Mouse (Mus musculus): ENCODE measurements around the gene Uso1. TPM values are rescaled to one million over a fixed set of nuclear protein-coding genes. Genes with fewer than 3 reads are reported as not detected.

Gene Uso1
- polyA plus RNA-seq, 1 experiment from 2014 or later: 38.4 TPM

- no peaks in the 10 kb centered on the region for H3K9me3 ChIP-seq (replicated peaks; ENCODE audit: control insufficient read depth, low read length, poor library complexity, severe bottlenecking)
- H3K27me3 ChIP-seq (ENCODE audit: control insufficient read depth, insufficient read depth, low read depth, low read length): no peaks in the 10 kb centered on the region
- no peaks in the 10 kb centered on the region for H3K4me1 ChIP-seq (ENCODE audit: control insufficient read depth, insufficient read depth, low read length)
- H3K4me2 ChIP-seq (ENCODE audit: low read length): no peak overlapping the region
- no peak for ATAC-seq
- no peak overlapping the region for H3K9ac ChIP-seq (ENCODE audit: low read depth, low read length)
- no peak overlapping the region for H3K4me3 ChIP-seq (ENCODE audit: low read depth, low read length)
- H3K36me3 ChIP-seq (ENCODE audit: control insufficient read depth, insufficient read depth, low read length): no peaks in the 10 kb centered on the region
- H3K27ac ChIP-seq (ENCODE audit: low read length): no peak overlapping the region
- 75% methylated on average over 5 of the region's 5 CpGs for WGBS
Measured at GRCm38 (mm10) chr5:92234939-92235557, 97.3 kb downstream of the Uso1 start.

- peak; percentile 87 for ATAC-seq
- Histone ChIP-seq H3K27ac (ENCODE audit: low read length) (no peak overlapping the region), H3K4me2 (ENCODE audit: low read length) (peak overlapping the region; percentile 36), H3K9ac (ENCODE audit: low read depth, low read length) (peak overlapping the region; percentile 21; the same call in 1 of the 2 replicates), H3K36me3 (ENCODE audit: control insufficient read depth, insufficient read depth, low read length) (no peaks in the 10 kb centered on the region), H3K4me1 (ENCODE audit: control insufficient read depth, insufficient read depth, low read length) (no peaks in the 10 kb centered on the region), H3K27me3 (ENCODE audit: control insufficient read depth, insufficient read depth, low read depth, low read length) (no peaks in the 10 kb centered on the region), H3K4me3 (ENCODE audit: low read depth, low read length) (no peak overlapping the region), H3K9me3 (replicated peaks; ENCODE audit: control insufficient read depth, low read length, poor library complexity, severe bottlenecking) (no peaks in the 10 kb centered on the region)
- 43% methylated on average over 29 of the region's 29 CpGs for WGBS
Measured at GRCm38 (mm10) chr5:92239333-92240232, 101.8 kb downstream of the Uso1 start.

DNA sequence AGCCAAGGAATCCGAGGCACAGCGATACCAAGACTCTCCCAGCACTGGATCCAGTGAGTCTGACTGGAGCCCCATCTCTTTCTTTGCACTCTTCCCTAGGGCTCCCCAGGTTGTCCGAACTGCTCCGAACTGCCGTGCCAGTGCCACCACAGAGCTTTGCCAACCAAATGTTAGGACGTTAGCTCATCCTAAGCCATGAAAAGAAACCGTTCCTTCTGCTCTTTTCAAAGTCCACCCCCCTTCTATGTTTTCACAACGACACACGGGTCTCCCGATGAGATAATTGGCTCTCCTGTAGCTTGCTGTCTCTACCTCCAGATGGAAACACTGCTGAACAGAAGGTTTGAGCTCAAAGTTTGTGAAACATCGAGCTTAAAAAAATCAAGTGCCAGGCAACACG is 103.0 kb downstream of the Uso1 start:
- Histone ChIP-seq H3K4me1 (ENCODE audit: control insufficient read depth, insufficient read depth, low read length) (no peaks in the 10 kb centered on the region), H3K4me3 (ENCODE audit: low read depth, low read length) (no peak overlapping the region), H3K4me2 (ENCODE audit: low read length) (no peak overlapping the region), H3K27ac (ENCODE audit: low read length) (no peak overlapping the region), H3K36me3 (ENCODE audit: control insufficient read depth, insufficient read depth, low read length) (no peaks in the 10 kb centered on the region), H3K9me3 (replicated peaks; ENCODE audit: control insufficient read depth, low read length, poor library complexity, severe bottlenecking) (no peaks in the 10 kb centered on the region), H3K9ac (ENCODE audit: low read depth, low read length) (no peak overlapping the region), H3K27me3 (ENCODE audit: control insufficient read depth, insufficient read depth, low read depth, low read length) (no peaks in the 10 kb centered on the region)
- WGBS: 89% methylated on average over 12 of the region's 12 CpGs
- no peak for ATAC-seq

- Histone ChIP-seq H3K36me3 (ENCODE audit: control insufficient read depth, insufficient read depth, low read length) (no peaks in the 10 kb centered on the region), H3K27me3 (ENCODE audit: control insufficient read depth, insufficient read depth, low read depth, low read length) (no peaks in the 10 kb centered on the region), H3K4me1 (ENCODE audit: control insufficient read depth, insufficient read depth, low read length) (no peaks in the 10 kb centered on the region), H3K4me3 (ENCODE audit: low read depth, low read length) (no peak overlapping the region), H3K27ac (ENCODE audit: low read length) (no peak overlapping the region), H3K4me2 (ENCODE audit: low read length) (no peak overlapping the region), H3K9me3 (replicated peaks; ENCODE audit: control insufficient read depth, low read length, poor library complexity, severe bottlenecking) (0 out of 2 replicates have a peak, but pooled peaks cover 1% of the 10 kb centered on the region), H3K9ac (ENCODE audit: low read depth, low read length) (no peak overlapping the region)
- ATAC-seq: no peak
- WGBS: 96% methylated on average over 2 of the region's 2 CpGs
Measured at GRCm38 (mm10) chr5:92244900-92245299, 107.2 kb downstream of the Uso1 start.

DNA sequence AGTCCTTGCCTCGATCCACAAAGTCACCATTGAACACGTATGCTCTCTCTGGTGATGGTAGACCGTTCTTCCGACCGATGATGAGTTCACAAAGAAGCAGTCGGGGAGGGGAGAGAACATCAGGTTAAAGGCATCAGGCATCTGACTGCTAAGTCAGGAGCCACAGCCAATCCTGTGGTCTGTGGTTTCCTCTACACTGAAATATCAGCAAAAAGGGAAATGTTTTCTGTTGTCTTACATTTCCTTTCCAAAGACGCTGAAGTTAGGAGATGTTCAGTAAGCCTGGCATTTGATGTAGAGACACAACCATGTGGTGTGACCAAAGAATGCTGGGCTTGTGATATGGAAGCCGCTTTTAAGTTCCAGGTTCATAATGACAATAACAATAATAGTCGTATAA is 107.7 kb downstream of the Uso1 start:
- Histone ChIP-seq H3K4me1 (ENCODE audit: control insufficient read depth, insufficient read depth, low read length) (no peaks in the 10 kb centered on the region), H3K4me2 (ENCODE audit: low read length) (no peak overlapping the region), H3K4me3 (ENCODE audit: low read depth, low read length) (no peak overlapping the region), H3K9me3 (replicated peaks; ENCODE audit: control insufficient read depth, low read length, poor library complexity, severe bottlenecking) (0 out of 2 replicates have a peak, but pooled peaks cover 4% of the 10 kb centered on the region), H3K27me3 (ENCODE audit: control insufficient read depth, insufficient read depth, low read depth, low read length) (no peaks in the 10 kb centered on the region), H3K36me3 (ENCODE audit: control insufficient read depth, insufficient read depth, low read length) (no peaks in the 10 kb centered on the region), H3K27ac (ENCODE audit: low read length) (no peak overlapping the region), H3K9ac (ENCODE audit: low read depth, low read length) (no peak overlapping the region)
- 89% methylated on average over 9 of the region's 9 CpGs for WGBS
- no peak for ATAC-seq

DNA sequence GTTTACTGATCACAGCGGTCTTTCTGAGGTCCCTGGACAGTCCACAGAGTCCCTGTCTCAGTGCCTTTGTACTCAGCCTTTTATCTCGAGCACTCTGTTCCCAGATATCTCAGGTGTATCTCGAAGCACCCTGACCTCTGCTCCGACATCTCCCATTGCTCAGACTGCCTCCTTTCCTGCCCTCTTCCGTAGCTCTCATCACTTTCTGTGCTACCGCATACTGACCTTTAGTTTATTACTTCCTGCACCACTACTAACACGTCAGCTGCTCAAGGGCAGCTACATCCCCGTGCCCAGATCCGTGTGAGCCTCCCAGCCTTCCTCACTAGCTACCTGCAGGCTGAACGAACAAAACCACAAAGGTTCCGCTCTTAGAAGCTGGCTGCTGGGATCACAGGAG is 110.9 kb downstream of the Uso1 start:
- no peaks in the 10 kb centered on the region for H3K36me3 ChIP-seq (ENCODE audit: control insufficient read depth, insufficient read depth, low read length)
- no peak overlapping the region for H3K4me3 ChIP-seq (ENCODE audit: low read depth, low read length)
- WGBS: 88% methylated on average over 11 of the region's 11 CpGs
- H3K9ac ChIP-seq (ENCODE audit: low read depth, low read length): no peak overlapping the region
- 0 out of 2 replicates have a peak, but pooled peaks cover 4% of the 10 kb centered on the region for H3K9me3 ChIP-seq (replicated peaks; ENCODE audit: control insufficient read depth, low read length, poor library complexity, severe bottlenecking)
- no peak overlapping the region for H3K27ac ChIP-seq (ENCODE audit: low read length)
- H3K27me3 ChIP-seq (ENCODE audit: control insufficient read depth, insufficient read depth, low read depth, low read length): no peaks in the 10 kb centered on the region
- H3K4me1 ChIP-seq (ENCODE audit: control insufficient read depth, insufficient read depth, low read length): no peaks in the 10 kb centered on the region
- ATAC-seq: no peak
- no peak overlapping the region for H3K4me2 ChIP-seq (ENCODE audit: low read length)

GRCm38 (mm10) chr5:92252031-92252430 is 114.3 kb downstream of the Uso1 start:
- H3K4me3 ChIP-seq (ENCODE audit: low read depth, low read length): no peak overlapping the region
- no peaks in the 10 kb centered on the region for H3K36me3 ChIP-seq (ENCODE audit: control insufficient read depth, insufficient read depth, low read length)
- no peak overlapping the region for H3K27ac ChIP-seq (ENCODE audit: low read length)
- 0 out of 2 replicates have a peak, but pooled peaks cover 4% of the 10 kb centered on the region for H3K9me3 ChIP-seq (replicated peaks; ENCODE audit: control insufficient read depth, low read length, poor library complexity, severe bottlenecking)
- no peaks in the 10 kb centered on the region for H3K27me3 ChIP-seq (ENCODE audit: control insufficient read depth, insufficient read depth, low read depth, low read length)
- H3K4me2 ChIP-seq (ENCODE audit: low read length): no peak overlapping the region
- H3K9ac ChIP-seq (ENCODE audit: low read depth, low read length): no peak overlapping the region
- ATAC-seq: no peak
- WGBS: 94% methylated on average over 6 of the region's 6 CpGs
- no peaks in the 10 kb centered on the region for H3K4me1 ChIP-seq (ENCODE audit: control insufficient read depth, insufficient read depth, low read length)

Data from midbrain, embryonic 16.5 days (tissue).